Mouse (Mus musculus): Measurements from ENCODE around the gene Gm28048. TPM values are rescaled to one million over a fixed set of nuclear protein-coding genes. Genes with fewer than 3 reads are reported as not detected.

Gene Gm28048
- total and polyA plus RNA-seq, 2 experiments from 2014 or later: 3.4 TPM; not detected in 1

- H3K36me3 ChIP-seq (ENCODE audit: insufficient read depth, low read length): no peaks in the 10 kb centered on the region
- no peak overlapping the region for H3K4me2 ChIP-seq (ENCODE audit: low read depth, low read length)
- no peak for DNase-seq (ENCODE audit: low spot score)
- no peak for ATAC-seq
- no peaks in the 10 kb centered on the region for H3K9me3 ChIP-seq (ENCODE audit: low read length)
- no peaks in the 10 kb centered on the region for H3K4me1 ChIP-seq (ENCODE audit: insufficient read depth, low read length)
- WGBS: 84% methylated on average over 7 of the region's 7 CpGs
- no peak overlapping the region for H3K9ac ChIP-seq (replicated peaks; ENCODE audit: low read length)
- H3K27ac ChIP-seq: no peak overlapping the region
- no peak for TF ChIP-seq CTCF (IDR thresholded peaks at IDR 0.05; ENCODE audit: low read depth)
- no peak overlapping the region for H3K4me3 ChIP-seq (ENCODE audit: low read length)
- no peaks in the 10 kb centered on the region for H3K27me3 ChIP-seq (ENCODE audit: insufficient read depth, low read length)
Observed at GRCm38 (mm10) chr11:22809465-22810096, 172.3 kb downstream of the Gm28048 start.

GRCm38 (mm10) chr11:22808040-22808439, 173.8 kb downstream of the Gm28048 start:
- H3K27ac ChIP-seq: no peak overlapping the region
- no peaks in the 10 kb centered on the region for H3K27me3 ChIP-seq (ENCODE audit: insufficient read depth, low read length)
- TF ChIP-seq CTCF (IDR thresholded peaks at IDR 0.05; ENCODE audit: low read depth): no peak
- H3K9me3 ChIP-seq (ENCODE audit: low read length): no peaks in the 10 kb centered on the region
- DNase-seq (ENCODE audit: low spot score) (no peak), ATAC-seq (no peak)
- no peaks in the 10 kb centered on the region for H3K36me3 ChIP-seq (ENCODE audit: insufficient read depth, low read length)
- no peak overlapping the region for H3K4me2 ChIP-seq (ENCODE audit: low read depth, low read length)
- no peak overlapping the region for H3K4me3 ChIP-seq (ENCODE audit: low read length)
- H3K9ac ChIP-seq (replicated peaks; ENCODE audit: low read length): no peak overlapping the region
- no peaks in the 10 kb centered on the region for H3K4me1 ChIP-seq (ENCODE audit: insufficient read depth, low read length)

GRCm38 (mm10) chr11:22805171-22805570, 176.7 kb downstream of the Gm28048 start:
- no peak for TF ChIP-seq CTCF (IDR thresholded peaks at IDR 0.05; ENCODE audit: low read depth)
- DNase-seq (ENCODE audit: low spot score): no peak
- no peak overlapping the region for H3K4me3 ChIP-seq (ENCODE audit: low read length)
- no peaks in the 10 kb centered on the region for H3K9me3 ChIP-seq (ENCODE audit: low read length)
- H3K4me1 ChIP-seq (ENCODE audit: insufficient read depth, low read length): no peaks in the 10 kb centered on the region
- no peak overlapping the region for H3K9ac ChIP-seq (replicated peaks; ENCODE audit: low read length)
- H3K27ac ChIP-seq: no peak overlapping the region
- H3K27me3 ChIP-seq (ENCODE audit: insufficient read depth, low read length): no peaks in the 10 kb centered on the region
- no peak for ATAC-seq
- 90% methylated on average over 1 of the region's 1 CpGs for WGBS
- H3K4me2 ChIP-seq (ENCODE audit: low read depth, low read length): no peak overlapping the region
- H3K36me3 ChIP-seq (ENCODE audit: insufficient read depth, low read length): no peaks in the 10 kb centered on the region

GRCm38 (mm10) chr11:22799987-22800424, 181.9 kb downstream of the Gm28048 start:
- ATAC-seq: peak; percentile 58; the same call in 1 of the 2 replicates
- peak overlapping the region; percentile 18; the same call in 1 of the 2 replicates for H3K4me2 ChIP-seq (ENCODE audit: low read depth, low read length)

DNA sequence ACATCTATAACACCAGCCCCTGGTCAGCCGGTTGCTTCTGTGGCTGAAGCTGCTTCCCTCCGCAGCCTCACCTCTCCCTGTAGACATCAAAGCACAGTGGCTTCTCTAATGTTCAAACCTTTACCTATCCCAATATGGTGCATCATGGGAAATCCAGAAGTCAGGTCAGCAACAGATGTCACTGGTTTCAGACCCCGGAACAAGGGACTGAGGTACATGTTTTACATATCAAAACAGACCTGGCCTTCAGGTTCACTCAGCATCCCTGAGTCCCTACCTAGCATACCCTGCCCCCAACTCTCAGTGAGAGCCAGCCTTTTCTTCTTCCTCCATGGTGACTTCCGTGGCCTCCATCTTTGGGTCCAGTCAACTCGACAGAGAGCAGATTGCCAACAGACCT, 183.0 kb downstream of the Gm28048 start:
- Histone ChIP-seq H3K36me3 (ENCODE audit: insufficient read depth, low read length) (no peaks in the 10 kb centered on the region), H3K4me2 (ENCODE audit: low read depth, low read length) (no peak overlapping the region), H3K27ac (no peak overlapping the region), H3K4me1 (ENCODE audit: insufficient read depth, low read length) (no peaks in the 10 kb centered on the region), H3K27me3 (ENCODE audit: insufficient read depth, low read length) (no peaks in the 10 kb centered on the region), H3K9me3 (ENCODE audit: low read length) (no peaks in the 10 kb centered on the region), H3K4me3 (ENCODE audit: low read length) (no peak overlapping the region), H3K9ac (replicated peaks; ENCODE audit: low read length) (no peak overlapping the region)
- ATAC-seq (no peak), DNase-seq (ENCODE audit: low spot score) (no peak)
- no peak for TF ChIP-seq CTCF (IDR thresholded peaks at IDR 0.05; ENCODE audit: low read depth)
- 67% methylated on average over 5 of the region's 5 CpGs for WGBS

More at GRCm38 (mm10) chr11:22799987-22800424, 181.9 kb downstream of the Gm28048 start:
- no peak overlapping the region for H3K9ac ChIP-seq (replicated peaks; ENCODE audit: low read length)
- peak; percentile 31 for DNase-seq (ENCODE audit: low spot score)
- no peak for TF ChIP-seq CTCF (IDR thresholded peaks at IDR 0.05; ENCODE audit: low read depth)
- no peaks in the 10 kb centered on the region for H3K9me3 ChIP-seq (ENCODE audit: low read length)
- no peak overlapping the region for H3K4me3 ChIP-seq (ENCODE audit: low read length)
- H3K4me1 ChIP-seq (ENCODE audit: insufficient read depth, low read length): no peaks in the 10 kb centered on the region
- H3K27me3 ChIP-seq (ENCODE audit: insufficient read depth, low read length): no peaks in the 10 kb centered on the region
- WGBS: 28% methylated on average over 9 of the region's 9 CpGs
- no peak overlapping the region for H3K27ac ChIP-seq
- no peaks in the 10 kb centered on the region for H3K36me3 ChIP-seq (ENCODE audit: insufficient read depth, low read length)

DNA sequence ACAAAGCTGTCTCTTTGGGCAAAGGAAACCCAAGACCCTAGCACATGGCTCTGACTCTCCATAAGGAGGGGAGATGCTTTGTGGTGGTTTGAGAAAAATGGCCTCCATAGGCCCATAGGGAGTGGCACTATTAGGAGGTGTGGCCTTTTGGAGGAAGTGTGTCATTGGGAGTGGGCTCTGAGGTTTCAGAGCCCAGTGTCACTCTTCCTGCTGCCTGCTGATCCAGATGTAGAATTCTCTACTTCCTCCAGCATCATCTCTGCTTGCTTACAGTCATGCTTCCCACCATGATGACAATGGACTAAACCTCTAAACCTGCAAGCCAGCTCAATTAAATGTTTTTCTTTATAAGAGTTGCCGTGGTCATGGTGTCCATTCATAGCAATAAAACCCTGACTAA, 187.2 kb downstream of the Gm28048 start:
- Histone ChIP-seq H3K27ac (no peak overlapping the region), H3K9ac (replicated peaks; ENCODE audit: low read length) (no peak overlapping the region), H3K36me3 (ENCODE audit: insufficient read depth, low read length) (no peaks in the 10 kb centered on the region), H3K27me3 (ENCODE audit: insufficient read depth, low read length) (no peaks in the 10 kb centered on the region), H3K4me1 (ENCODE audit: insufficient read depth, low read length) (no peaks in the 10 kb centered on the region), H3K9me3 (ENCODE audit: low read length) (no peaks in the 10 kb centered on the region), H3K4me2 (ENCODE audit: low read depth, low read length) (no peak overlapping the region), H3K4me3 (ENCODE audit: low read length) (no peak overlapping the region)
- ATAC-seq (no peak), DNase-seq (ENCODE audit: low spot score) (no peak)
- no peak for TF ChIP-seq CTCF (IDR thresholded peaks at IDR 0.05; ENCODE audit: low read depth)
- whole genome bisulfite sequencing: 93% methylated on average over 1 of the region's 1 CpGs

DNA sequence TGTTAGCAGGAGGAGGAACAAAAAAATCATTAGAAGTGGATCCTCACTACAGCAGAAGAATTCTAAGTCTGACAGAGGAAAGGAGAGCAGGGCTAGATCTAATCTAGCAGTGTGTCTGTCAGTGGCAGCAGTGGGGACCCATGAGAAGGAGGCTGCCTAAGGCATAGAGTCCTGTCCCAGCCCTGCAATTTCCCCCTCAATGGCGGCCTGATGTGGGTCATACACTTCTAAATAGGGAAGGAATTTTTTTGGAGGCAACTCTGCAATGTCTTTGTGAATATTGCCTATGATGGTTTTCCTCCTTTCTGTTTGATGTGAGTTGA, 188.0 kb downstream of the Gm28048 start:
- H3K4me3 ChIP-seq (ENCODE audit: low read length): no peak overlapping the region
- no peaks in the 10 kb centered on the region for H3K27me3 ChIP-seq (ENCODE audit: insufficient read depth, low read length)
- no peak overlapping the region for H3K4me2 ChIP-seq (ENCODE audit: low read depth, low read length)
- H3K4me1 ChIP-seq (ENCODE audit: insufficient read depth, low read length): no peaks in the 10 kb centered on the region
- no peaks in the 10 kb centered on the region for H3K36me3 ChIP-seq (ENCODE audit: insufficient read depth, low read length)
- DNase-seq (ENCODE audit: low spot score): no peak
- no peak overlapping the region for H3K9ac ChIP-seq (replicated peaks; ENCODE audit: low read length)
- H3K27ac ChIP-seq: no peak overlapping the region
- ATAC-seq: no peak
- WGBS: 76% methylated on average over 1 of the region's 1 CpGs
- no peak for TF ChIP-seq CTCF (IDR thresholded peaks at IDR 0.05; ENCODE audit: low read depth)
- H3K9me3 ChIP-seq (ENCODE audit: low read length): no peaks in the 10 kb centered on the region
